Mouse (Mus musculus): ENCODE measurements around the gene Parva. TPM values are rescaled to one million over a fixed set of nuclear protein-coding genes. Genes with fewer than 3 reads are reported as not detected.

The Parva gene
- polyA plus RNA-seq (2016; fragmentation: Nextera tagmentation; extraction: Ambion mirVana): 66.2 and 74.8 TPM in 2 replicates

DNA sequence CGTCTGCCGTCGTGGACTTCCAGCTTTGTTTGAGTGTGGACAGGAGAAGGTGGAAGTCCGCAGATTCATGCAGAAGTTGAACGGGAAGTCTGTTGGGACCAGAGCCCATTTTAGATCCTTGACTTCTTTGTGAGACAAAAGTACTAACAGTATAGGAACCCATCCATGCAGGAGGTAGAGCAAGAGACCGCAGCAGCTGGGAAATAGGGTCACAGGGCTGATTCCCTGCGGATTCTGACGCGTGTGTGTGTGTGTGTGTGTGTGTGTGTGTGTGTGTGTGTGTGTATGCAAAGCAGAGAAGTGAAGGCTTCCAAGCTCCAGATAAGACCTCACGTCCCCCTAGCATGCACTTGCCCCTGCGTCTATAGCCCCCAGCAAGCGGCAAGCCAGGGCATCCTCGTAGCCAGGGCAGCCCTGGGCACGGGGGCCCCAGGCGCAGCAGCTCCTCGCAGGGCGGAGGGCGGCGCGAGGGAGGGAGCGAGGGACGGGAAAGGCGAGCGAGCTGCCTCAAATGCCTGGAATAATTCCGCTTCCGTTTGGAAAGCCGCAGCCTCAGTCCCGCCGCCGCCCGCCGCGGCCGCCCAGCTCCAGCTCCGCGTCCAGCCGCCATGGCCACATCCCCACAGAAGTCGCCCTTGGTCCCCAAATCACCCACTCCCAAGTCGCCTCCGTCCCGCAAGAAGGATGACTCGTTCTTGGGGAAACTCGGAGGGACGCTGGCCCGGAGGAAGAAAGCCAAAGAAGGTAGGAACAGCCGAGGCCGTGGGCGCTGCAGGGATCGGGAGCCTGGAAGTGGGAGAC is at the start of gene Parva:
TSS of gene Parva (plus strand) at position 149 of the 801 bp plus-strand sequence.
- Histone ChIP-seq H3K27me3 (no peaks in the 10 kb centered on the region), H3K9me3 (replicated peaks) (peaks cover 3% of the 10 kb centered on the region; the same call in 1 of the 2 replicates), H3K9ac (peak within 1 kb of the TSS; percentile 69), H3K4me2 (replicated peaks) (peak within 1 kb of the TSS; percentile 87), H3K36me3 (0 out of 2 replicates have a peak, but pooled peaks cover 3% of the 10 kb centered on the region), H3K27ac (peak within 1 kb of the TSS; percentile 86), H3K4me1 (0 out of 2 replicates have a peak, but pooled peaks cover 7% of the 10 kb centered on the region), H3K4me3 (peak within 1 kb of the TSS; percentile 58)
- WGBS: 2% methylated on average over 49 of the region's 49 CpGs
- peak; percentile 87 for ATAC-seq (ENCODE audit: low FRiP score)

- no peak overlapping the region for H3K4me2 ChIP-seq (replicated peaks)
- H3K9ac ChIP-seq: no peak overlapping the region
- H3K27me3 ChIP-seq: no peaks in the 10 kb centered on the region
- no peak for ATAC-seq (ENCODE audit: low FRiP score)
- no peaks in the 10 kb centered on the region for H3K36me3 ChIP-seq
- H3K4me1 ChIP-seq: no peaks in the 10 kb centered on the region
- H3K27ac ChIP-seq: no peak overlapping the region
- no peaks in the 10 kb centered on the region for H3K9me3 ChIP-seq (replicated peaks)
- H3K4me3 ChIP-seq: no peak overlapping the region
- 89% methylated on average over 5 of the region's 5 CpGs for WGBS
These were observed 49.2 kb upstream of the Parva start for GRCm38 (mm10) chr7:112378056-112378455.

GRCm38 (mm10) chr7:112378476-112378875 is 48.8 kb upstream of the Parva start:
- no peak overlapping the region for H3K4me2 ChIP-seq (replicated peaks)
- H3K9ac ChIP-seq: no peak overlapping the region
- no peak for ATAC-seq (ENCODE audit: low FRiP score)
- no peak overlapping the region for H3K27ac ChIP-seq
- H3K4me3 ChIP-seq: no peak overlapping the region
- no peaks in the 10 kb centered on the region for H3K36me3 ChIP-seq
- H3K9me3 ChIP-seq (replicated peaks): no peaks in the 10 kb centered on the region
- H3K4me1 ChIP-seq: no peaks in the 10 kb centered on the region
- H3K27me3 ChIP-seq: no peaks in the 10 kb centered on the region
- 85% methylated on average over 5 of the region's 5 CpGs for WGBS

DNA sequence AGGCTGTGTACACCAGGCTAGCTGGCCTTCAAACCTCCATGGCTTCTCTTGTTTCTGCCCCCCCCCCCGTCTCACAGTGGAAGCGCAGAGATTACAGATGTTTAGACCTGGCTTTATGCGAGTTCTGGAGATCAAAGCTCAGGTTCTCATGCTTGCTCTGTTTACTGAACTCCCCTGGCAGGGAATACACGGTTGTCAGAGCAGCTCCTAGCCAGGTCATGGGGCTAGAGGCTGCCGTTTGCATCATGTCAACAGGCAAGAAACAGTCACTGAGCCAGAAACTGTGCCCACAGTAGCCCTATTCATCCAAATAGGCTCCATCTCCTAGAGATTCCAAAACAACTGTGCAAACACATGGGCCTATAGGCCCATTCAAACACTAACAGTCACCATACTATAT is 40.8 kb upstream of the Parva start:
- Histone ChIP-seq H3K27ac (no peak overlapping the region), H3K4me1 (peaks cover 23% of the 10 kb centered on the region), H3K4me2 (replicated peaks) (no peak overlapping the region), H3K9me3 (replicated peaks) (no peaks in the 10 kb centered on the region), H3K36me3 (no peaks in the 10 kb centered on the region), H3K4me3 (no peak overlapping the region), H3K9ac (no peak overlapping the region), H3K27me3 (no peaks in the 10 kb centered on the region)
- WGBS: 68% methylated on average over 5 of the region's 5 CpGs
- no peak for ATAC-seq (ENCODE audit: low FRiP score)

GRCm38 (mm10) chr7:112387876-112388275 is 39.4 kb upstream of the Parva start:
- 82% methylated on average over 5 of the region's 5 CpGs for WGBS

GRCm38 (mm10) chr7:112388363-112388875 is 38.9 kb upstream of the Parva start:
- ATAC-seq (ENCODE audit: low FRiP score): no peak
- WGBS: 87% methylated on average over 5 of the region's 5 CpGs
- Histone ChIP-seq H3K9ac (no peak overlapping the region), H3K9me3 (replicated peaks) (no peaks in the 10 kb centered on the region), H3K4me3 (no peak overlapping the region), H3K4me1 (peaks cover 33% of the 10 kb centered on the region), H3K27me3 (no peaks in the 10 kb centered on the region), H3K27ac (no peak overlapping the region), H3K36me3 (no peaks in the 10 kb centered on the region), H3K4me2 (replicated peaks) (no peak overlapping the region)

More at GRCm38 (mm10) chr7:112387876-112388275, 39.4 kb upstream of the Parva start:
- no peaks in the 10 kb centered on the region for H3K36me3 ChIP-seq
- no peak for ATAC-seq (ENCODE audit: low FRiP score)
- H3K9me3 ChIP-seq (replicated peaks): no peaks in the 10 kb centered on the region
- no peak overlapping the region for H3K4me2 ChIP-seq (replicated peaks)
- no peaks in the 10 kb centered on the region for H3K27me3 ChIP-seq
- H3K4me1 ChIP-seq: peaks cover 33% of the 10 kb centered on the region
- H3K4me3 ChIP-seq: no peak overlapping the region
- H3K9ac ChIP-seq: no peak overlapping the region
- H3K27ac ChIP-seq: no peak overlapping the region

DNA sequence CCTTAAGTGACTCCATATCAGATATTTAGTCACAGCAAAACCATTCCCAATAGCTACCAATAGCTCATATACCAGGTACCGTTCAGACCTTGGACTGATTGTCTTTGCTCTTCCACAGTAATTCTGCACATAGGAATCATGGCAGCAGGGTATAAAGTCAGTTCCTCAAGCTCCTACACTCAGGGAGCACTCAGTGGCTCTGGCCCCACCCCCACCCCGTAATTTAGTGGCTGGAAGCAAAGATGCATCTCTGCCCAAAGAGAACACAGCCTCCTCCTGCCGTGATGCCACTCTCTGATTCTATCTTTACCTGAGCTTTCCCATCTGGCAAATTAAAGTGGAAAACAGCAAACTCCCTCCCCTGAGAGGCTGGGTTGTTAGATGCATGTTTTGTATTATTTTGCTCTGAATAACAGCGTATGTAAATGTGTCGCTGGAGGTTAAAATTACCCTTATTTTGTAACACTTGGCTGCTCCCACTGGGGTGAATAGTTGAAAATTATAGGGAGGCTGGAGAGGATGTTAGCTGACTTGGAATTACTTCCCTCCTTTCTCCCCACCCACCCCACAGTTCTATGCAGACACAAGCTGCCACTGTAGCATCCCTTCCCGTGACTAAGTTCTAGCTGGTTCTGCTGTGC is 37.6 kb upstream of the Parva start:
- WGBS: 47% methylated on average over 6 of the region's 6 CpGs
- Histone ChIP-seq H3K4me2 (replicated peaks) (0 out of 2 replicates have a peak overlapping the region, but pooled peaks have one; percentile 8), H3K9ac (no peak overlapping the region), H3K27me3 (no peaks in the 10 kb centered on the region), H3K36me3 (no peaks in the 10 kb centered on the region), H3K9me3 (replicated peaks) (no peaks in the 10 kb centered on the region), H3K27ac (peak overlapping the region; percentile 70), H3K4me3 (no peak overlapping the region), H3K4me1 (peaks cover 33% of the 10 kb centered on the region)
- ATAC-seq (ENCODE audit: low FRiP score): 0 out of 2 replicates have a peak, but pooled peaks have one; percentile 44

DNA sequence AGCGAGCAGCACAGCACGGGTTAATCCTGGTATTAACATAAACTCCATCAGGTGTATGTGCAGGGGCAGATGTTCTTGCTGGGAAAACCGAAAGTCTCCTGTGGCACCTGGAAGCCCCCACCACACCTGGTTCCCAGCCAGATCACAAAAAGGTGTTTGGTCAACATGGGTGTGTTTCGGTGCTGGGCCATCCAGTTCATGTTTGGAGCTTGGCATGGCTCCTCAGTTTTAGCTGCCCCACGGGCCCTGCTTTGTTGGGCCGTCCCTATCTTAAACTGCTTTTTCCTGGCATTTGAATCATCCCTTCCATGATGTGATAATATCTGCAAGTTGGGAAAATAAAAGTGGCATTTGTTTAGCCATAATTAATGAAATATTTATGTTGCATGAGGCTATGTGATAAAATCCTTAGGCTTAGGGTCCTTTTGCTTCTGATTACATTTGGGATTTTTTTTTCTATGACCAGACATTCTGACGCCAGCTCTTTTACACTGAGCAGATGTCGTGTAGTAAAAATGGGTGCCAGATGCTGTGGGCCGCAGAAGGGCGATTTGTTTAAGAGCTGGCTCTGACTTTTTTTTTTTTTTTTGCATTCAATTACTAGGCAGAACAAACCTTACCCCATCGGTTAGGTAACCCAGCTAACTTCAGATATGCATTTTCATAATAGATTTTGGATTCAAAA is 36.9 kb upstream of the Parva start:
- Histone ChIP-seq H3K4me1 (peaks cover 33% of the 10 kb centered on the region), H3K36me3 (no peaks in the 10 kb centered on the region), H3K27me3 (no peaks in the 10 kb centered on the region), H3K9me3 (replicated peaks) (no peaks in the 10 kb centered on the region), H3K4me2 (replicated peaks) (0 out of 2 replicates have a peak overlapping the region, but pooled peaks have one; percentile 4), H3K9ac (no peak overlapping the region), H3K27ac (peak overlapping the region; percentile 70), H3K4me3 (no peak overlapping the region)
- no peak for ATAC-seq (ENCODE audit: low FRiP score)
- 28% methylated on average over 11 of the region's 11 CpGs for WGBS

DNA sequence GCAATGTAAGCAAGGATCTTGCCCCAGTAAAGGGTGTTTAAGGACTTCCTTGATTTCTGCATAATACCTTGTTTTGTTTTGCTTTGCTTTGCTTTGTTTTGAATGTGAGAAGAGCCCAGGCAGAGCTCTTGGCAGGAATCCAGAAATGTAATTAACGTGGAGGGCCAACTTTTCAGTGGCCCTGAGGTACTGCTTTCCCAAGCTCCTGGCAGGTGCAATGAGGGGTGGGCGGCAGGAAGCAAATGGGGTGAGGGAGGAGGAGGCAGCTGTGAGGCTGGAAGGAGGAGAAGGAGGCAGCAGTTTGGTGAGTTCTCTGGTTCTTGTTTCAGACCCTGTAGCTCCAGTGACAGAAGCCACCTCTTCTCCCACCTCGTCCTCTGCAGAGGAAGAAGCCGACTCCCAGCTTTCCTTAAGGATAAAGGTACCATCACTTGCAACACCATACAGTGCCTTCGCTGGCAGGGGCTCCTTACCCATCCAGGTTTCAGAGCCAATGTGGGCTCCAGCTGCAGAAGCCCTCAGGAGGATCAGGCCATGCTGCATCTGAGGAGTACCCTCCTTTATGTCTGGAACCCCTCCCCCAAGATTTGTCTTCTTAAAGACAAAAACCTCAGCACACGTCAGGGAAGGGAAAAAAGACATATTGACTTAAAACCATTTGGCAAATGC is 36.2 kb upstream of the Parva start:
- H3K36me3 ChIP-seq: no peaks in the 10 kb centered on the region
- H3K4me3 ChIP-seq: no peak overlapping the region
- H3K9ac ChIP-seq: no peak overlapping the region
- no peaks in the 10 kb centered on the region for H3K27me3 ChIP-seq
- H3K27ac ChIP-seq: peak overlapping the region; percentile 67; the same call in 1 of the 2 replicates
- no peaks in the 10 kb centered on the region for H3K9me3 ChIP-seq (replicated peaks)
- 0 out of 2 replicates have a peak overlapping the region, but pooled peaks have one; percentile 4 for H3K4me2 ChIP-seq (replicated peaks)
- H3K4me1 ChIP-seq: peaks cover 33% of the 10 kb centered on the region
- ATAC-seq (ENCODE audit: low FRiP score): peak; percentile 49; the same call in 1 of the 2 replicates
- 23% methylated on average over 6 of the region's 6 CpGs for WGBS

- ATAC-seq (ENCODE audit: low FRiP score): no peak
- H3K4me2 ChIP-seq (replicated peaks): no peak overlapping the region
- 0 out of 2 replicates have a peak, but pooled peaks cover 4% of the 10 kb centered on the region for H3K4me1 ChIP-seq
- no peaks in the 10 kb centered on the region for H3K27me3 ChIP-seq
- H3K4me3 ChIP-seq: no peak overlapping the region
- no peaks in the 10 kb centered on the region for H3K36me3 ChIP-seq
- H3K27ac ChIP-seq: no peak overlapping the region
- no peak overlapping the region for H3K9ac ChIP-seq
- no peaks in the 10 kb centered on the region for H3K9me3 ChIP-seq (replicated peaks)
- 90% methylated on average over 3 of the region's 3 CpGs for WGBS
These were observed 29.5 kb upstream of the Parva start for GRCm38 (mm10) chr7:112397786-112398185.

GRCm38 (mm10) chr7:112399425-112400170 is 27.7 kb upstream of the Parva start:
- ATAC-seq (ENCODE audit: low FRiP score): peak; percentile 77

More at GRCm38 (mm10) chr7:112399425-112400170, 27.7 kb upstream of the Parva start:
- Histone ChIP-seq H3K4me1 (0 out of 2 replicates have a peak, but pooled peaks cover 4% of the 10 kb centered on the region), H3K9me3 (replicated peaks) (no peaks in the 10 kb centered on the region), H3K27me3 (no peaks in the 10 kb centered on the region), H3K9ac (no peak overlapping the region), H3K36me3 (no peaks in the 10 kb centered on the region), H3K4me2 (replicated peaks) (no peak overlapping the region), H3K27ac (no peak overlapping the region; the same call in 1 of the 2 replicates), H3K4me3 (no peak overlapping the region)
- WGBS: 38% methylated on average over 7 of the region's 7 CpGs
